Mouse (Mus musculus): ENCODE results near the gene Rsbn1. TPM values are rescaled to one million over a fixed set of nuclear protein-coding genes. Genes with fewer than 3 reads are reported as not detected.

The Rsbn1 gene
- total RNA-seq, 2 experiments from 2014 or later = 20.3 to 20.9 TPM

Other genes with a start within 250 kb of the Rsbn1 start
- gene Olfml3, start 176.1 kb upstream of the Rsbn1 start, total RNA-seq (2021) = 10 to 100 TPM; 31.6 to 33.6 TPM
- not detected for gene Gm10964, start 174.8 kb upstream of the Rsbn1 start, total RNA-seq (2021)
- gene Hipk1, start 122.6 kb upstream of the Rsbn1 start, total RNA-seq (2021) = 100 to 1,000 TPM; 126 to 134 TPM
- 10 to 100 TPM; 20.5 to 21.3 TPM for gene Dclre1b, start 104.7 kb upstream of the Rsbn1 start, total RNA-seq (2021)
- 10 to 100 TPM; 18.7 to 22.1 TPM for gene Ap4b1, start 104.6 kb upstream of the Rsbn1 start, total RNA-seq (2021)
- not detected for gene Gm43064, start 104.5 kb upstream of the Rsbn1 start, total RNA-seq (2021)
- gene Bcl2l15, start 81.5 kb upstream of the Rsbn1 start, total RNA-seq (2021) = under 1 TPM; 0.31 to 0.50 TPM
- gene Ptpn22, start 54.3 kb upstream of the Rsbn1 start, total RNA-seq (2021) = 1 to 10 TPM; 1.1 to 1.4 TPM
- 10 to 100 TPM; 24.3 to 28.9 TPM for gene Phtf1, start 54.0 kb downstream of the Rsbn1 start, total RNA-seq (2021)

All from adrenal gland, postnatal 4 days (tissue).